Mouse (Mus musculus): ENCODE measurements at regions not wholly inside any gene's neighbourhood (a gene's known extent, or its start where the extent isn't known, plus 50 kb on each side); places are given as distances from the start of the nearest gene placed in this dataset.

GRCm38 (mm10) chr14:58605529-58605928, 535.2 kb downstream of the Fgf9 start:
- no peak for DNase-seq (ENCODE audit: low read depth, low spot score)

GRCm38 (mm10) chr14:58598867-58599266, 528.5 kb downstream of the Fgf9 start:
- DNase-seq (ENCODE audit: low read depth, low spot score) = no peak

- DNase-seq (ENCODE audit: low read depth, low spot score) = no peak
Observed at GRCm38 (mm10) chr14:58597810-58598209, 527.5 kb downstream of the Fgf9 start.

- DNase-seq (ENCODE audit: low read depth, low spot score) = no peak
Observed at GRCm38 (mm10) chr14:58596936-58597335, 526.6 kb downstream of the Fgf9 start.

DNA sequence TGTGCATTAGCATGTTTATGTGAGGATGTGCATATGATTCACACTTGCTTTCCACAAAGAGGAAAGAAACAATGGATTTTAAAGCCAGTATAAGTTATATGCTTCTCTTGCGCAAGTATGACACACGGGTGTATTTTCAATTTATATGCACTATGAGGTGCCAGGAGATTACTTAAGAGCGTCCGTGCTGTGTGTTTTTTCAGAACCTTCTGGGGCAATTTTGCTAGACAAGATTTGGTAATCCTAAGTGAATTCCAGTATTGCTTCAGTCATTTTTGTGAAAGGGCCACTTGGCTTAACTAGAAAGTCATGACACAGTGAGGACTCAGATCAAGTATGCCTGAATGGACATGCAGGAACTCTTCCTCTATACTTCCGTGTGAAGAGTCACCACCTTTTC, 511.5 kb downstream of the Fgf9 start:
- no peak for DNase-seq (ENCODE audit: low read depth, low spot score)

DNA sequence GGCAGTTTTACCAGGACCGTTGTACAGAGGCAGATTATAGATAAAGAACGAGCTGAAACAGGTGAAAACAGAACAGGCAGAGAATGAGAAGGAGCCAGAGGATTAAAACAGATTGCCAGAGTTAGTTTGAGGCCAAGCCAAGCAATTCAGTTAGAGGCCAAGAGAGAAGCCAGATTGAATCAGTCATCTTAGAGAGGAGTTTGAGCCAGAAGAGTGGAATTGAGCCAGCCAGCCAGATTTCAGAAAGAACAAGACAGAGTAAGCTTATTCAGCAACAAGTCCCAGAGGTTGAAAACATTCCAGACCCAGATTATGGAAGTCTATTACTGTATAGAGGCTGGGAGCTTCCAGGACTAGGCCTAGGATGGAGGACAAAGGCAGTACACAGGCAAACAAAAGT, 499.7 kb downstream of the Fgf9 start:
- no peak for DNase-seq (ENCODE audit: low read depth, low spot score)

DNA sequence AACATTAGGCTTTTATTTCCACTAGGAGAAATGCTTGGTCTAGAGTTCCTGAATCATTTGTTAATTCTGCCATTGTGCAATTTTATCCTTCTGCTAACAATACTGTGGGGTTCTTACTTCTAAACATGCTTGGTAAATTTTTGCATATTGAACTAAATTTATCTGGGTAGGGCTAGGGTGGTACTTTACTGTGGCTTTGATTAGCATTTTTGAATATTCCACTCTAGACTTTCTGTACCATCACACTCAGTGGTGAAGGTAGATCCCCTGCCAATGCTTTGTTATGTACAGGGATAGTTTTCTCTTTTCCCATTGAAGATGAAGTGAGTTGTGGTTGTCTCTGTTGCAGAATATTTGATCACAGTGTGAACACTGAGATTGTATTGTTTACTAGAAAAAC, 497.1 kb downstream of the Fgf9 start:
- DNase-seq (ENCODE audit: low read depth, low spot score) = no peak

DNA sequence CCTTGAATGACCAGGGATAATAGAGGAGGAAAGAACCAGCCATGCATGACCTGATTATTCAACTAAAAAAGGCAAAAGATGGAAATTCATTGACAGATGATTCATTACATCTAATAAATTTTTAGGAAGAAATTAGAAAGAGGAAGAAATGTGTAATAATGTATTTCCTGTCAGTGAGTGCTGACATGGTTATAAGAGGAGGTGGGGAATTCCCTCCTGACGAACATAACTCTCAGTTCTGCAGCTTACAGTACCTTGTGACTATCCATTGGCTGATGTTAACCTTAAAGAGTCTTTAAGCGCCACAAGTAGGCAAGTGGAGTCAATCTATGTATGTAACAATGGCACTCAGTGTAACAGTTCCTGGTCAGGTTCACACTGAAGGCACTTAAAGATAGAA, 492.7 kb downstream of the Fgf9 start:
- peak; percentile 14 for DNase-seq (ENCODE audit: low read depth, low spot score)

DNA sequence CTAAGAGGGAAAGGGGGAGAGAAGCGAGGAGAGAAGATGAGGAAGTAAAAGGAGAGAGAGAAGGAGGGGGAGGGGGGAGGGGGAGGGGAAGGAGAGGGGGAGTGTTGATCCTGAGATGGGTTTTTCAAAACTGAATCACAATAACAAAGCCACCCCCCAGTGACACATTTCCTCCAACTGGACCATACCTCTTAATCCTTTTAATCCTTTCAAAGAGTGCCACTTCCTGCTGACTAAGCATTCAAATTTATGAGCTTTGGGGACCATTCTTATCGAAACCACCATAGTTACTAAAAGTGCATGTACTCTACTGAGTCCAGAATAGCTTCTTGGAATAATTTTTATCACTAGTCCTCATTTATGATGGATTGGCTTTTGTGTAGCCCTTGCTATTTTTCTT, 480.4 kb downstream of the Fgf9 start:
- no peak for DNase-seq (ENCODE audit: low read depth, low spot score)

GRCm38 (mm10) chr14:58545778-58546177, 475.4 kb downstream of the Fgf9 start:
- no peak for DNase-seq (ENCODE audit: low read depth, low spot score)

- DNase-seq (ENCODE audit: low read depth, low spot score) = no peak
Observed at GRCm38 (mm10) chr14:58543140-58543767, 472.9 kb downstream of the Fgf9 start.

DNA sequence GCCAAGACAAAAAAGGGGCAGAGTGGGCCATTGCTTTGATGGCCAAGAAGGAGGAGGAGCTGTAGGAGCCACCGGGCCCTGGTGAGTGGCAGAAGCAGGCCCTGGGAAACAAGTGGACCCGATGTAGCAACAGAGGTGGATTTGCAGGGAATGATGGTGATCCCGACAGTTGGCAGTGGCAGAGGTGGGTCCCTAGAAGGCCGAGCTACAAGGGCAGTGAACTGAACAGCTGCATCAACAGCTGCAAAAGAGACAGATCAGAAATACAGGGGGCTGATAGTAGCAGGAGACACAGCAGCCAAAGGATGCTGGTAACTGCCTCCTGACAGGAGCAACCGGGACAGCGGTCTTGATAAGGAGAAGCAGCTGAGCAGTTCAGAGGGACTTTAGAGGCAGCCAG, 467.8 kb downstream of the Fgf9 start:
- DNase-seq (ENCODE audit: low read depth, low spot score) = no peak

- DNase-seq (ENCODE audit: low read depth, low spot score) = no peak
Observed at GRCm38 (mm10) chr14:58520976-58521549, 450.7 kb downstream of the Fgf9 start.

GRCm38 (mm10) chr14:58520384-58520783, 450.0 kb downstream of the Fgf9 start:
- DNase-seq (ENCODE audit: low read depth, low spot score) = no peak

DNA sequence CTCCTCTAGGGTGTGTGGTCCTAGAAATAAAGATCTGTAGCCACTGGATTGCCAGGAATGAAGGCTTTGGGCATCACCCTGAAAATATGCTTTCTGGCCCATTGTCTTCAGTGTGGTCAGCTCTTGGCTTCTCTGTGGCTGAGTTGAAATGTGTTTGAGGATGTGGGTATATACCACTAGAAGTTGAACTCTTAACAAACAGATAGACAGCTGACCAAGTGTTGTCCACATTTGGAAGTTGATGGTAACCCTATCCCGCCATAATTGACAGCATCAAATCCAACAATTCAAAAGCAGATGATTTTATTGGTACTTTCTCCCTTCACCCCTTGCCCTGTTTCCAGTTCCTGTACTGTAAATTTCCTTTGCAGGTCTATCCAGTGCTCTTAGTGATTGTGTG, 448.7 kb downstream of the Fgf9 start:
- no peak for DNase-seq (ENCODE audit: low read depth, low spot score)

GRCm38 (mm10) chr14:58516543-58516942, 446.2 kb downstream of the Fgf9 start:
- DNase-seq (ENCODE audit: low read depth, low spot score) = no peak

DNA sequence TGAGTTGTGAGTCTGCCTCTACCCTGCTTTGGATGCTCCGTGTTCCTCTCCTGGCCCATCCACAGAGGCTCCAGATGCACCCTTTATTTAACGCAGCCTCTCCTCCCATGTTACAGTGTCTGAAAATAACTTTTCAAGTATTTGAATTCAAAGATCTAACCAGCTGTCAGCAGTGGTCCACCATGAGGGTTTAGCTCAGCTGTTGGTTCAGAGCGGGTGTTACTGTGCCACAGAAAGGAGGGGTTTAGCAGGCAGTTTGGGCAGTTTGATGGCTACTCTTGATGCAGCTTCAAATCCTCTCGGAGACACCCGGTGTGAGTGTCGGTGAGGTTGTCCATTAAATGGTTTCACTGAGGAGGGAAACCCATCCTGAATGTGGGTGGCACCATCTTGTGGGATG, 441.8 kb downstream of the Fgf9 start:
- no peak for DNase-seq (ENCODE audit: low read depth, low spot score)

DNA sequence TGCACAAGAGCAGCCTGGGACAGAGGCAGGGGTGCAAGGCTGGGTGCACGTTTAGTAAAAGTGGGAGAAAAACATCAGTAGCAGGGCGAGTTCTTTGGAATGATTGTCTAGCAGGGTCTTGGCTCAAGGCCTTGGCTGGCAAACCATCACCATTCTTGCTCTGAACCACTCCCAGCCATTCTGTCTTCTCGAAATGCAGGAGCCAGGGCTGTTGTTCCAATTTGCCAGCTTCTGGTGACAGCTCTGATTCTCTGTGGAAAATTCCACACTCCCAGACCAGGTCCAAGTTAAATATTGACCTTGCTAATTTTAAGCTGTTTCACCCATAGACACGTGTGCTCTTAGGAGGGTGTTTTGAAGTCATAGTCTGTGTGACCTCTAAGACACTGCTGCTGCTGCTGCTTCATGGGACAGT, 441.2 kb downstream of the Fgf9 start:
- DNase-seq (ENCODE audit: low read depth, low spot score) = no peak

- no peak for DNase-seq (ENCODE audit: low read depth, low spot score)
Observed at GRCm38 (mm10) chr14:58510790-58511189, 440.4 kb downstream of the Fgf9 start.

GRCm38 (mm10) chr14:58509106-58509505, 438.8 kb downstream of the Fgf9 start:
- no peak for DNase-seq (ENCODE audit: low read depth, low spot score)

DNA sequence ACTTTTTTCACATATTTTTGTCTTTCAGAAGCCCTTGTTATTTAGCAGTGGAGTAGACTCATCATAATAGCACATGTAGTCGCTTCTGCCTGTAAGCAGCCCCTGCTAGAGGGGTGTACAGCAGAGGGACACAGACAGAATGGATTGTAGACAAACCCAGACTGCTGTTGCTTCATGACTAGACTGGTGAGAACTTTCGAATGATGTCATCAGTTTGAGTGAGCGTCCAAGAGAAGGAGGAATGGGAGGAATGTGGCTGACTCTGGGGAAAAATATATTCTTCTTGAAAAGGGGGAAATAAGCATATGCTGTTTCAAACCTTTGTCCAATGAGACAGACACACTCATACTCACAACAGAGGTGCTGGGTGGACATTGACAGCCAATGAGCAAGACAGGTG, 436.1 kb downstream of the Fgf9 start:
- DNase-seq (ENCODE audit: low read depth, low spot score) = no peak

- DNase-seq (ENCODE audit: low read depth, low spot score) = no peak
Observed at GRCm38 (mm10) chr14:58505841-58506240, 435.5 kb downstream of the Fgf9 start.

- DNase-seq (ENCODE audit: low read depth, low spot score) = no peak
Observed at GRCm38 (mm10) chr14:58502890-58503289, 432.5 kb downstream of the Fgf9 start.

DNA sequence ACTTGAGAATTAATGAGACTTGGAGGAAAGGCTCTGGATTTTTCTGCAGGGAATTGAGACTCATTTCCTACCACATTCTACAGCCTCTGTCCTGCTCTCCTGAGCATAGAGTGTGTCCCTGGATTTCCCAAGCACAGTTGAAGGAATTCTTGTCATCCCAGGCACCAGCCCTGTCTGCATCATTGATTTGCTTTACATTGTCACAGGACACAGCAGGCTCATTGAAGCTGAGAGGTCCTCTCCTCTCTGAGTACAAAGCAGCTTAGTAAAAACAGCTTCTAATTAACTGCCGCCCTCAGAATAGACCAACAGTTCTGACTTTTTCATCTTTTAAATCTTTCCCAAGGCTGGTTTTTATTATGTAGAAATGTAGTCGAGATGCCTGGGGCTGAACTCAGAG, 429.7 kb downstream of the Fgf9 start:
- no peak for DNase-seq (ENCODE audit: low read depth, low spot score)
